Mouse (Mus musculus) MEL (cell line): ENCODE data around the gene Fars2.

ENCODE experiments used
- CTCF ChIP-seq, 3 experiments: IDR thresholded peaks in 2 of 3; conservative IDR thresholded peaks in 1 of 3; 2 replicates each; pipeline ENCODE4 v1.5.1; 2011 to 2012; ENCODE audit warnings: low read length in 3 of 3, low read depth in 2 of 3, mild to moderate bottlenecking in 2 of 3, improper control_type of control experiment in 1 of 3, inconsistent platforms in 1 of 3, mixed read lengths in 1 of 3, moderate library complexity in 1 of 3; ENCODE audit not compliant: control insufficient read depth in 1 of 3, insufficient read depth in 1 of 3, poor library complexity in 1 of 3, severe bottlenecking in 1 of 3
- EP300 ChIP-seq, 2 experiments: IDR thresholded peaks; 2 replicates each; pipeline ENCODE4 v1.6.1; 2011; ENCODE audit warnings: improper control_type of control experiment in 2 of 2, low read length in 2 of 2, low read depth in 1 of 2, mild to moderate bottlenecking in 1 of 2
- POLR2A ChIP-seq, 2 experiments: IDR thresholded peaks; 2 replicates each; pipeline ENCODE4 v1.6.1; 2011 to 2012; ENCODE audit warnings: low read length in 2 of 2, mild to moderate bottlenecking in 2 of 2, control low read depth in 1 of 2, improper control_type of control experiment in 1 of 2, low read depth in 1 of 2, moderate library complexity in 1 of 2; ENCODE audit not compliant: control insufficient read depth in 1 of 2, insufficient read depth in 1 of 2, poor library complexity in 1 of 2

DNA sequence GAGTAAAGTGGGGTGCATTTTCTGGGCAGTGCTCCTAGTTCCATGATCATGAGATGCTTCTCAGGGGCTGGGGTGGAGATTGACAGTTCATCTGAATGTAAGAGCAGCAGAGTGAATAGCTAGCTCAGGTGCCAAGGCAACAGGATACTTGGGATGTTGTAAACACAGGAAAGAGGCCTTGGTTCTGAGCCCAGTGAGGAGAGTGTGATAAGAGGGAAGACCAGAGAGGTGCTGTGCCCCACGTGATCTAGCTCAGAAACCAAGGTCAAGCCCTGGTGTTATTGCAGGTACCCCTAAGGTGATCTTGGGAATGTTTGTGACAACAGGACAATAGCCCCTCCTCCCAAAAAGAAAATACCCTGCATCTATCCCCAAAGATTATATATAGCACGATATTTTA, 372.2 kb downstream of the Fars2 start:
- TF ChIP-seq EP300 (IDR thresholded peaks at IDR 0.05; ENCODE audit: low read depth in 1 of 2, low read length in 2 of 2) (no peak), POLR2A (IDR thresholded peaks at IDR 0.05; ENCODE audit: control insufficient read depth in 1 of 2, insufficient read depth in 1 of 2, low read depth in 1 of 2, low read length in 2 of 2, poor library complexity in 1 of 2) (no peak), CTCF (IDR thresholded peaks at IDR 0.05 in 2 of 3, conservative IDR thresholded peaks at IDR 0.05 in 1 of 3; ENCODE audit: control insufficient read depth in 1 of 3, insufficient read depth in 1 of 3, low read depth in 2 of 3, low read length in 3 of 3, poor library complexity in 1 of 3, severe bottlenecking in 1 of 3) (no peak)
